Comparison of ENCODE assay signal across 10 mouse cellular contexts in genomic region chr13:107100116-107100515, GRCm38 (mm10).
A peak's percentile ranks its signal among the peaks of the same experiment; 100 is the strongest.
DNase-seq lines count a peak whose midpoint lies in the region; ATAC-seq and TF ChIP-seq lines count a peak whose summit lies in the region.
"Had no signal": no experiment of that assay in that cellular context is flagged by ENCODE, and none has a peak within 500 bp of the region (broad histone marks: within the 10 kb centered on the region; RNA-seq: fewer than 3 reads in every experiment).

No protein-coding gene starts in this region.

- H3K27me3 ChIP-seq in liver, postnatal 0 days (ENCODE audit: insufficient read depth, low read length), result no peaks in the 10 kb centered on the region

- H3K9me3 ChIP-seq in liver, postnatal 0 days (ENCODE audit: low read length), result no peaks in the 10 kb centered on the region

- TF ChIP-seq CTCF in layer of hippocampus, adult 2 months (conservative IDR thresholded peaks at IDR 0.05), result peak; percentile 81
- peak; percentile 78 for TF ChIP-seq CTCF in liver, postnatal 0 days (IDR thresholded peaks at IDR 0.05; ENCODE audit: low read depth)

- H3K36me3 ChIP-seq in liver, postnatal 0 days (replicated peaks; ENCODE audit: insufficient read depth, low read length), result no peaks in the 10 kb centered on the region

- ATAC-seq in liver, postnatal 0 days, result no peak

- peak; percentile 49; the same call in 1 of the 2 replicates for TF ChIP-seq EP300 in liver, postnatal 0 days (IDR thresholded peaks at IDR 0.05; ENCODE audit: low read depth)

- H3K4me1 ChIP-seq in liver, postnatal 0 days (ENCODE audit: insufficient read depth), result peaks cover 23% of the 10 kb centered on the region

- no peak overlapping the region for H3K9ac ChIP-seq in liver, postnatal 0 days (replicated peaks)

- WGBS in liver, postnatal 0 days (ENCODE audit: insufficient replicate concordance), result 68% methylated on average over 3 of the region's 3 CpGs

- H3K4me2 ChIP-seq in liver, postnatal 0 days (ENCODE audit: low read depth, low read length), result no peak overlapping the region

- peak; percentile 6 for DNase-seq in cerebellum, adult 9-10 months
- no peak for DNase-seq in cerebellum, postnatal 4 days (ENCODE audit: low spot score in 2 of 2)
- no peak for DNase-seq in layer of hippocampus, adult 2 months (ENCODE audit: low spot score in 2 of 2)
- no peak for DNase-seq in layer of hippocampus, adult 11-12 months (ENCODE audit: low spot score)
- DNase-seq in R1 (ENCODE audit: low read depth, low spot score), result peak; percentile 51
- no peak for DNase-seq in liver, postnatal 0 days
- DNase-seq in right cerebral cortex, postnatal 36 days (ENCODE audit: low spot score in 2 of 2), result no peak
- DNase-seq in adrenal gland, postnatal 36 days, result no peak
- DNase-seq: kidney, postnatal 25 days had no signal

- no peak overlapping the region for H3K4me3 ChIP-seq in layer of hippocampus, adult 2 months
- H3K4me3 ChIP-seq in liver, postnatal 0 days (ENCODE audit: low read depth, low read length), result no peak overlapping the region
- H3K4me3 ChIP-seq: myocyte had no signal

- H3K27ac ChIP-seq in layer of hippocampus, adult 2 months, result no peak overlapping the region
- H3K27ac ChIP-seq in liver, postnatal 0 days (ENCODE audit: low read depth), result peak overlapping the region; percentile 91

Comparison
In these comparisons a context has a peak if more than half of its experiments do, and no peak if none do; other contexts are left out.
1. DNase-seq: peak in cerebellum, adult 9-10 months (single experiment) and R1 (single experiment); none in cerebellum, postnatal 4 days (0 of 2), layer of hippocampus, adult 2 months (0 of 2), layer of hippocampus, adult 11-12 months (single experiment), liver, postnatal 0 days (single experiment), right cerebral cortex, postnatal 36 days (0 of 2) and adrenal gland, postnatal 36 days (0 of 2).